Mouse (Mus musculus) cerebellum, adult 2 months (tissue): ENCODE data around the gene Flrt2.

Experiments
- CTCF ChIP-seq: fragments of 200-500 bp; IDR thresholded peaks from 2 replicates; pipeline ENCODE4 v1.5.1; 2011; ENCODE audit warnings: low read depth, mild to moderate bottlenecking, control low read depth, low read length, moderate library complexity, borderline replicate concordance; ENCODE audit not compliant: insufficient read depth
- POLR2A ChIP-seq: fragments of 200-500 bp; IDR thresholded peaks from 2 replicates; pipeline ENCODE4 v1.6.1; 2011; ENCODE audit warnings: low read length, control low read depth, borderline replicate concordance; ENCODE audit not compliant: insufficient read depth

- no peak for TF ChIP-seq CTCF
- TF ChIP-seq POLR2A = no peak
Observed at GRCm38 (mm10) chr12:95691961-95692767, at the start of gene Flrt2.
